Mouse (Mus musculus): Measurements from ENCODE around the gene Ahnak. TPM values are rescaled to one million over a fixed set of nuclear protein-coding genes. Genes with fewer than 3 reads are reported as not detected.

Ahnak gene
- polyA plus RNA-seq, 1 experiment from 2014 or later: 10.6 TPM

DNA sequence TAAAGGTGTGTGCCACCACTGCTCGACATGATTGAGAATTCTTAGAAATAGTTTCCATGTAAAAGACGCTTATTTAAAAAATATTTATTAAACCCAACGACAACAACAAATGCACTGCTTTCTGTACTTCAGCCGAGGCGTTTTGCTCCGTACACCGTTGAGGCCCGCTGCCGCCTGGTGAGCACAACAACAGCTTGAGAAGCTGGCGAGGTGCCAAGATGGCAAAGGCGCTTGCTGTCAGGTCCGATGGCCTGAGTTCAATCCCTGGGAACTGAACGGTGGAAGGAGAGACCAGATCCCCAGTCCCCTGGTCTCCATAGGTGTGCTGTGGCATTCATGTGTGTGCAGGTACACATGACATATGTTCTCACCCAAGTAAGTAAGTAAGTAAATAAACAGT lies 108.4 kb downstream of the Ahnak start:
- DNase-seq (ENCODE audit: low spot score) (no peak), ATAC-seq (replicated peaks; ENCODE audit: insufficient number of reproducible peaks, low FRiP score, low TSS enrichment, low read depth) (no peak)
- WGBS: 94% methylated on average over 13 of the region's 13 CpGs

DNA sequence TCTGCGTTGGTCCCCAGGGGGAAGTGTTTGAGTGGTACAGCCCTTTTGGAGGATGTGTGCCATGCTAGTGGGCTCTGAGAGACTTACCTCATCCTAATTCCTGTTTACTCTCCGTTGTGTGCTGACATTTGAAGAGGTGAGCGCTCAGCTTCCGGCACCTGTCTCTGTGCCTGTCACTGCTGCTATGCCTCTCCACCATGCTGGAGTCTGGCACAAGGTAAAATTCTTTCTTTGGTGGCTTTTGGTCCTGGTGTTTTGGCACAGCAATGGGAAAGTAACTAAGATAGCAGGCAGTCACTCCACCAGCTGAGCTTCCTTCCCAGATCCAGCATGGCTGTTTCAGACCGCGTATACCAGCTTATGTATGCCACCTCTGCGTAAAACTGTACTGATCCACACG lies 110.7 kb downstream of the Ahnak start:
- WGBS: 91% methylated on average over 8 of the region's 8 CpGs
- Histone ChIP-seq H3K27me3 (ENCODE audit: control insufficient read depth, insufficient read depth, low read length) (no peaks in the 10 kb centered on the region), H3K27ac (replicated peaks; ENCODE audit: low read depth, low read length) (no peak overlapping the region), H3K4me2 (ENCODE audit: low read depth, low read length) (no peak overlapping the region), H3K4me1 (ENCODE audit: control insufficient read depth, insufficient read depth, low read length) (no peaks in the 10 kb centered on the region), H3K4me3 (ENCODE audit: low read depth, low read length) (no peak overlapping the region), H3K9me3 (replicated peaks; ENCODE audit: control insufficient read depth, low read length) (no peaks in the 10 kb centered on the region), H3K36me3 (replicated peaks; ENCODE audit: control insufficient read depth, insufficient read depth, low read depth, low read length) (no peaks in the 10 kb centered on the region), H3K9ac (replicated peaks; ENCODE audit: low read length) (no peak overlapping the region)
- DNase-seq (ENCODE audit: low spot score) (no peak), ATAC-seq (replicated peaks; ENCODE audit: insufficient number of reproducible peaks, low FRiP score, low TSS enrichment, low read depth) (no peak)

More for the DNA sequence above, 108.4 kb downstream of the Ahnak start:
- Histone ChIP-seq H3K9ac (replicated peaks; ENCODE audit: low read length) (no peak overlapping the region), H3K27ac (replicated peaks; ENCODE audit: low read depth, low read length) (no peak overlapping the region), H3K4me3 (ENCODE audit: low read depth, low read length) (no peak overlapping the region), H3K4me1 (ENCODE audit: control insufficient read depth, insufficient read depth, low read length) (no peaks in the 10 kb centered on the region), H3K4me2 (ENCODE audit: low read depth, low read length) (no peak overlapping the region), H3K36me3 (replicated peaks; ENCODE audit: control insufficient read depth, insufficient read depth, low read depth, low read length) (no peaks in the 10 kb centered on the region), H3K9me3 (replicated peaks; ENCODE audit: control insufficient read depth, low read length) (no peaks in the 10 kb centered on the region), H3K27me3 (ENCODE audit: control insufficient read depth, insufficient read depth, low read length) (no peaks in the 10 kb centered on the region)

DNA sequence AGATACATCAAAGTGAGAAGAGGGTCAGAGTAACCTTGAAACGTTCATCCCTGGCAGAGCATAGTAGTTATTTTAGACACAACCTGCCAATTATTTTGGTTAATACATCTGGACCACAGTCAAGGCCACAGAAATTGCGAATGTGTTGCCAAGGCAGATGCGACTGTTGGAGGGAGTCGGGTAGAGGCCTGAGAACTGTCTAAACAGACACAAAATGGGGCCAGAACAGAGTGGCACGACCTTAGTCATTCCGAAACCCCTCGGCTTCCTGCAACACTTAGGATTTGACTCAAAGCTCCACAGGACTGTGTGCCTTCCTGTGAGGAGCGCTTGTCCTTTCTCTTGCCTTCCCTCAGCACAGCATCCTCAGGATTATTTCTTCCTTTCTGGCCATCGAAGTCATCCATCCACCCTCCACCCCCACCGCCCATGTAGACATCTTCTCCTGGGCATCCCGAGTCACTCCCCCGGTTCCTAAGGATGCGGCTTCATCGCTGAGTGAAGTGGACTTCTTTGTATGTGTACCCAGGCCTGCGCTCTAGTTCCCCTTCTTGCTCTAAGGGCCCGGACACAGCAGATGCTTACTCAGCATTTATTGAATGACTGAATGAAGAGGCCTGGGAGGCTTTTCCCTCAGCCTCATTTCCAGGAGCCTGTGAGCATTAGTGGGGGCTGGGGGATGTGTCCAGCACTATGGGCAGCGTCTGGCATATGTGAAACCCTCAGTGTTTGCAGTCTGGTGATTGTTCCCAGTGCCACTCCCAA lies 111.4 kb downstream of the Ahnak start:
- no peak for ATAC-seq (replicated peaks; ENCODE audit: insufficient number of reproducible peaks, low FRiP score, low TSS enrichment, low read depth)
- no peaks in the 10 kb centered on the region for H3K4me1 ChIP-seq (ENCODE audit: control insufficient read depth, insufficient read depth, low read length)
- no peak overlapping the region for H3K4me3 ChIP-seq (ENCODE audit: low read depth, low read length)
- no peak overlapping the region for H3K27ac ChIP-seq (replicated peaks; ENCODE audit: low read depth, low read length)
- no peak for DNase-seq (ENCODE audit: low spot score)
- H3K9me3 ChIP-seq (replicated peaks; ENCODE audit: control insufficient read depth, low read length): no peaks in the 10 kb centered on the region
- no peaks in the 10 kb centered on the region for H3K36me3 ChIP-seq (replicated peaks; ENCODE audit: control insufficient read depth, insufficient read depth, low read depth, low read length)
- H3K4me2 ChIP-seq (ENCODE audit: low read depth, low read length): no peak overlapping the region
- H3K27me3 ChIP-seq (ENCODE audit: control insufficient read depth, insufficient read depth, low read length): no peaks in the 10 kb centered on the region
- 84% methylated on average over 17 of the region's 17 CpGs for WGBS
- H3K9ac ChIP-seq (replicated peaks; ENCODE audit: low read length): no peak overlapping the region

DNA sequence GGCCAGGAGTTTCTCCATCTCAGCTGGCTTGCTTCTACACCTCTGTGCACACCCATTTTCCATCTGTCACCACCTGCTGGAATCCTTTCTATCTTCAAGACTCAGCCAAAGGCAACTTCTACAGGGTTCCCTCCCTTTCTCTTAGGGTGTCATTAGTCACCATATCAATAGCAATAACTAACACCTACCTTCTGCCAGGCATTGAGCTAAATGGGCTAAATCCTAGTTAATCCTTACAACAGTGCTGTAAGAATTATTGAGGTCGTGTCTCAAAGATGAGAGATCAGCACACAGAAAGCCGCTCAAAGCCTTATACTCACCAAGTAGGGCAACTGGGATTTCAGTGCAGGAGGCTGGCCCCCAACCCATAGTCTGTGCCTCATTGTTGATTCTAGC lies 112.0 kb downstream of the Ahnak start:
- 68% methylated on average over 2 of the region's 2 CpGs for WGBS
- H3K9me3 ChIP-seq (replicated peaks; ENCODE audit: control insufficient read depth, low read length): no peaks in the 10 kb centered on the region

DNA sequence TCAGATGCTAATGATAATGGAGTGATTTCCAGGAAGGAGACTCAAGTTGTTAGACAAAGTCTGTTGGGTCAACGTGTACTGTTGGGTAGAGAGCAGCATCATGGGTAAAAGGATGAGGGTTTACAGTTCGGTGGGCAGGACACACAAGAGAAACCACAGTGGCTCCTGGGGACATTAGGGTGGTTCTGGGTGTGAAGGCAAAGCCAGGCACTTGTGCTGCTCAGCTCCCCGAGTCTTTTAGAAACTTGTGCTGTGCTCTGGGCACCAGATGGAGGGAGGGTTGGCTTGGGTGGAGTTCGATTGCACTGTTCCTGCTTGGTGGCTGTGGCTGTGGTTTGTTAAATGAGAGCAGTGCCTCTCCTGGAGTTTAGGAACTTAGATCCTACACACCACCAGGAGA lies 114.9 kb downstream of the Ahnak start:
- DNase-seq (ENCODE audit: low spot score) (no peak), ATAC-seq (replicated peaks; ENCODE audit: insufficient number of reproducible peaks, low FRiP score, low TSS enrichment, low read depth) (no peak)
- 90% methylated on average over 4 of the region's 4 CpGs for WGBS

More for the DNA sequence above, 112.0 kb downstream of the Ahnak start:
- Histone ChIP-seq H3K27me3 (ENCODE audit: control insufficient read depth, insufficient read depth, low read length) (no peaks in the 10 kb centered on the region), H3K36me3 (replicated peaks; ENCODE audit: control insufficient read depth, insufficient read depth, low read depth, low read length) (no peaks in the 10 kb centered on the region), H3K4me1 (ENCODE audit: control insufficient read depth, insufficient read depth, low read length) (no peaks in the 10 kb centered on the region), H3K9ac (replicated peaks; ENCODE audit: low read length) (no peak overlapping the region), H3K4me3 (ENCODE audit: low read depth, low read length) (no peak overlapping the region), H3K27ac (replicated peaks; ENCODE audit: low read depth, low read length) (no peak overlapping the region), H3K4me2 (ENCODE audit: low read depth, low read length) (no peak overlapping the region)
- ATAC-seq (replicated peaks; ENCODE audit: insufficient number of reproducible peaks, low FRiP score, low TSS enrichment, low read depth): no peak
- DNase-seq (ENCODE audit: low spot score): no peak

DNA sequence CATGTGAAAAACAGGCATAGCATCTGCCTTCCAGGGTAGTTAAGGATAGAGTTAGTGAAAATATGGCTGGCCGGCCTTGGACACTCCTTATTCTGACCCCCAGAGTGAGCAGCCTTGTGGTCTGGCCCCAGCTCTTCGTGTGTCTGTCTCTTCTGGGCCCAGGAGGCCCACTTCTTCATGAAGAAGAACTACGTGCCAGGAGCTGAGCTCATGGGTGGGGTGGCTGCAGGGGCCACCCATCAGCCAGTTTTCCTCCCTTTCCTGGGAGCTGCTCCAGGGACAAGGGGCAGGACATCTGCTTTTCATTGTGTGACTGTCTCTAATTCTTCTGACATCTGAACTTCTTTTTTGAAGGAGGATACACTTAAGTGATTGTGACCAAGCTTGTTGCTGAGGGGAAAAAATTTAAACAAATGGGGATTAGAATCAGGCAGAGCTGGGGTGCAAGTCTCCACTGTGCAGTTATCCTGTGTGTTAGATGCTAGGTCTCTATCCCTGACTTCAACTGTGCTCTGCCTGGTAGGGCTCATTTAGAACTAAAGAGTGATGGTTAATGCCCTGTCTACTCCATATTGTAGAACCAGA lies 116.1 kb downstream of the Ahnak start:
- DNase-seq (ENCODE audit: low spot score) (no peak), ATAC-seq (replicated peaks; ENCODE audit: insufficient number of reproducible peaks, low FRiP score, low TSS enrichment, low read depth) (no peak)

More for the DNA sequence above, 114.9 kb downstream of the Ahnak start:
- no peak overlapping the region for H3K4me3 ChIP-seq (ENCODE audit: low read depth, low read length)
- no peak overlapping the region for H3K27ac ChIP-seq (replicated peaks; ENCODE audit: low read depth, low read length)
- no peaks in the 10 kb centered on the region for H3K9me3 ChIP-seq (replicated peaks; ENCODE audit: control insufficient read depth, low read length)
- no peaks in the 10 kb centered on the region for H3K27me3 ChIP-seq (ENCODE audit: control insufficient read depth, insufficient read depth, low read length)
- no peak overlapping the region for H3K4me2 ChIP-seq (ENCODE audit: low read depth, low read length)
- H3K4me1 ChIP-seq (ENCODE audit: control insufficient read depth, insufficient read depth, low read length): no peaks in the 10 kb centered on the region; the same call in 1 of the 2 replicates
- H3K36me3 ChIP-seq (replicated peaks; ENCODE audit: control insufficient read depth, insufficient read depth, low read depth, low read length): no peaks in the 10 kb centered on the region
- no peak overlapping the region for H3K9ac ChIP-seq (replicated peaks; ENCODE audit: low read length)

DNA sequence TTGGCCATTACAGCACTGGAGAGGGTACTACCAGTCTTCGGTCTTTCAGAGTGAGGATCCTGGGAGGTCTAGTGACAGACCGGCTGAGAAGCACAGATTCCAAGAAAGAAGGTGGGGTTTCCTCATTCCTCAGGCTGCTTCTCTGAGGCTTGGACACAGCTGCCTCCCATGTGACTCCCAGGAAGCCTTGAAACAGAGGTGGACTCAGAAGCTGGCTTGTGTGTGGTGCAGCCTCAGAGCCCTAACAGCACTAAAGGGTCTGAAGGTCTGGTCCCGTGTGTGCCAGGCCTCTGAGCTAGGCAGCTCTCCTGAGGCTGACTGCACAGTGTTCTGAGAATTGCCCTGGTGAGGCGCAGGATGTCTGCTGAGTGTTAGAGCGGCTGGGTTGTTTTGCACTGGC lies 117.0 kb downstream of the Ahnak start:
- Histone ChIP-seq H3K4me2 (ENCODE audit: low read depth, low read length) (no peak overlapping the region), H3K4me3 (ENCODE audit: low read depth, low read length) (no peak overlapping the region), H3K9ac (replicated peaks; ENCODE audit: low read length) (no peak overlapping the region; the same call in 1 of the 2 replicates), H3K4me1 (ENCODE audit: control insufficient read depth, insufficient read depth, low read length) (no peaks in the 10 kb centered on the region; the same call in 1 of the 2 replicates), H3K27me3 (ENCODE audit: control insufficient read depth, insufficient read depth, low read length) (no peaks in the 10 kb centered on the region), H3K36me3 (replicated peaks; ENCODE audit: control insufficient read depth, insufficient read depth, low read depth, low read length) (no peaks in the 10 kb centered on the region), H3K27ac (replicated peaks; ENCODE audit: low read depth, low read length) (peak overlapping the region; percentile 59; the same call in 1 of the 2 replicates), H3K9me3 (replicated peaks; ENCODE audit: control insufficient read depth, low read length) (no peaks in the 10 kb centered on the region)
- WGBS: 49% methylated on average over 5 of the region's 5 CpGs
- DNase-seq (ENCODE audit: low spot score): peak; percentile 10
- ATAC-seq (replicated peaks; ENCODE audit: insufficient number of reproducible peaks, low FRiP score, low TSS enrichment, low read depth): peak; percentile 37; the same call in 1 of the 2 replicates

More for the DNA sequence above, 116.1 kb downstream of the Ahnak start:
- Histone ChIP-seq H3K27ac (replicated peaks; ENCODE audit: low read depth, low read length) (no peak overlapping the region), H3K27me3 (ENCODE audit: control insufficient read depth, insufficient read depth, low read length) (no peaks in the 10 kb centered on the region), H3K4me3 (ENCODE audit: low read depth, low read length) (no peak overlapping the region), H3K4me1 (ENCODE audit: control insufficient read depth, insufficient read depth, low read length) (no peaks in the 10 kb centered on the region; the same call in 1 of the 2 replicates), H3K36me3 (replicated peaks; ENCODE audit: control insufficient read depth, insufficient read depth, low read depth, low read length) (no peaks in the 10 kb centered on the region), H3K4me2 (ENCODE audit: low read depth, low read length) (no peak overlapping the region), H3K9me3 (replicated peaks; ENCODE audit: control insufficient read depth, low read length) (no peaks in the 10 kb centered on the region), H3K9ac (replicated peaks; ENCODE audit: low read length) (no peak overlapping the region)
- 69% methylated on average over 3 of the region's 3 CpGs for WGBS

DNA sequence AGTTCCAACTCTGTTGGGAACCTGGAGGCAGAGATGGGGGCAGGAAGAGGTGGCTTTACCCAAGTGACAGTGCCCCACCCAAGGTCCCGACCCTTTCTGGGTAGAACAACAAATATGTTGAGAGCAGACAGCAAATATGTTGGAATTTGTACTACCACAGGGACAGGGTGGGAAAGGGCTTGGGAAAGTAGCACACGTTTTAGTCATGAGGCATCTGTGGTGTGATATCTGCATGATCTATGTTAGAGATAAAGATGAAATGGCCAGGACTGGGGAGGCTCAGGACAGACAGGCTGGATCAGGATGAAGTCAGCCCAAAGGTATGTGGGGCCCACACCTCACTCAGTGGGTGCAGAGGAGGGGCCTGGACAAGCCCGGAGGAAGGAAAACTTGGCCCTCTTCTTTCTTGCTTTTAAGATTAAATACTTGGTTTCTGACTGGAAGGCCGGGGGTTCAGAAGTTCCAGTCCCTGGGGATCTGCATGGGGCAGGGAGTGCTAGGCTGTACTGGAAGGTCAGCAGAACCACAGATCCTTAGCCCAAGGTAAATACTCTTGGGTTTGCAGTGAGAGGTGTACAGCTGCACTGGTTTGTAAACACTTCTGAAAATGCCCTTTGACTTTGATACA lies 117.8 kb downstream of the Ahnak start:
- Histone ChIP-seq H3K27ac (replicated peaks; ENCODE audit: low read depth, low read length) (0 out of 2 replicates have a peak overlapping the region, but pooled peaks have one; percentile 59), H3K9me3 (replicated peaks; ENCODE audit: control insufficient read depth, low read length) (no peaks in the 10 kb centered on the region), H3K4me3 (ENCODE audit: low read depth, low read length) (no peak overlapping the region), H3K4me1 (ENCODE audit: control insufficient read depth, insufficient read depth, low read length) (no peaks in the 10 kb centered on the region; the same call in 1 of the 2 replicates), H3K4me2 (ENCODE audit: low read depth, low read length) (no peak overlapping the region), H3K27me3 (ENCODE audit: control insufficient read depth, insufficient read depth, low read length) (no peaks in the 10 kb centered on the region), H3K9ac (replicated peaks; ENCODE audit: low read length) (no peak overlapping the region), H3K36me3 (replicated peaks; ENCODE audit: control insufficient read depth, insufficient read depth, low read depth, low read length) (no peaks in the 10 kb centered on the region)
- DNase-seq (ENCODE audit: low spot score) (peak; percentile 15), ATAC-seq (replicated peaks; ENCODE audit: insufficient number of reproducible peaks, low FRiP score, low TSS enrichment, low read depth) (0 out of 2 replicates have a peak, but pooled peaks have one; percentile 46)
- WGBS: 42% methylated on average over 4 of the region's 4 CpGs

All from embryonic facial prominence, embryonic 11.5 days (tissue).